Mouse (Mus musculus): ENCODE results near the gene Tmx2. TPM values are rescaled to one million over a fixed set of nuclear protein-coding genes. Genes with fewer than 3 reads are reported as not detected.

The Tmx2 gene
- polyA plus RNA-seq, 1 experiment from 2014 or later, result 231 TPM

- ATAC-seq (peak; percentile 98), DNase-seq (ENCODE audit: low spot score) (peak; percentile 99)
- peaks cover 47% of the 10 kb centered on the region for H3K36me3 ChIP-seq (ENCODE audit: control insufficient read depth, insufficient read depth, low read length)
- no peaks in the 10 kb centered on the region for H3K9me3 ChIP-seq (replicated peaks; ENCODE audit: control insufficient read depth, low read length)
- H3K9ac ChIP-seq (ENCODE audit: low read length), result peak within 1 kb of the TSS; percentile 89
- H3K4me2 ChIP-seq (ENCODE audit: low read length), result peak within 1 kb of the TSS; percentile 72
- under 1% methylated on average over 20 of the region's 20 CpGs for WGBS
- peaks cover 8% of the 10 kb centered on the region; the same call in 1 of the 2 replicates for H3K4me1 ChIP-seq (ENCODE audit: control insufficient read depth, insufficient read depth, low read length)
- no peaks in the 10 kb centered on the region for H3K27me3 ChIP-seq (replicated peaks; ENCODE audit: control insufficient read depth, insufficient read depth, low read length)
- H3K4me3 ChIP-seq (ENCODE audit: low read depth, low read length), result peak within 1 kb of the TSS; percentile 84
- peak within 1 kb of the TSS; percentile 91 for H3K27ac ChIP-seq (ENCODE audit: low read depth, low read length)
These were observed 8.4 kb downstream of the Tmx2 start, which contains the start of gene Selenoh for GRCm38 (mm10) chr2:84670569-84670933. TSS of gene Selenoh (minus strand) at chr2:84670770.

- Histone ChIP-seq H3K4me1 (ENCODE audit: control insufficient read depth, insufficient read depth, low read length) (peaks cover 8% of the 10 kb centered on the region; the same call in 1 of the 2 replicates), H3K36me3 (ENCODE audit: control insufficient read depth, insufficient read depth, low read length) (peaks cover 42% of the 10 kb centered on the region), H3K4me2 (ENCODE audit: low read length) (peak overlapping the region; percentile 72), H3K9me3 (replicated peaks; ENCODE audit: control insufficient read depth, low read length) (no peaks in the 10 kb centered on the region), H3K9ac (ENCODE audit: low read length) (peak overlapping the region; percentile 89), H3K4me3 (ENCODE audit: low read depth, low read length) (peak overlapping the region; percentile 84), H3K27me3 (replicated peaks; ENCODE audit: control insufficient read depth, insufficient read depth, low read length) (no peaks in the 10 kb centered on the region), H3K27ac (ENCODE audit: low read depth, low read length) (peak overlapping the region; percentile 91)
- WGBS, result 1% methylated on average over 39 of the region's 39 CpGs
- ATAC-seq (peak; percentile 76), DNase-seq (ENCODE audit: low spot score) (peak; percentile 28)
These were observed 8.9 kb downstream of the Tmx2 start for GRCm38 (mm10) chr2:84669828-84670568.

- no peak overlapping the region for H3K9ac ChIP-seq (ENCODE audit: low read length)
- no peak for DNase-seq (ENCODE audit: low spot score)
- no peak overlapping the region for H3K27ac ChIP-seq (ENCODE audit: low read depth, low read length)
- peaks cover 8% of the 10 kb centered on the region; the same call in 1 of the 2 replicates for H3K4me1 ChIP-seq (ENCODE audit: control insufficient read depth, insufficient read depth, low read length)
- ATAC-seq, result no peak
- H3K36me3 ChIP-seq (ENCODE audit: control insufficient read depth, insufficient read depth, low read length), result peaks cover 17% of the 10 kb centered on the region
- no peaks in the 10 kb centered on the region for H3K27me3 ChIP-seq (replicated peaks; ENCODE audit: control insufficient read depth, insufficient read depth, low read length)
- 70% methylated on average over 12 of the region's 12 CpGs for WGBS
- H3K9me3 ChIP-seq (replicated peaks; ENCODE audit: control insufficient read depth, low read length), result no peaks in the 10 kb centered on the region
- no peak overlapping the region for H3K4me3 ChIP-seq (ENCODE audit: low read depth, low read length)
- H3K4me2 ChIP-seq (ENCODE audit: low read length), result no peak overlapping the region
These were observed 12.9 kb downstream of the Tmx2 start for GRCm38 (mm10) chr2:84666081-84666480.

- Histone ChIP-seq H3K27me3 (replicated peaks; ENCODE audit: control insufficient read depth, insufficient read depth, low read length) (no peaks in the 10 kb centered on the region), H3K36me3 (ENCODE audit: control insufficient read depth, insufficient read depth, low read length) (peaks cover 4% of the 10 kb centered on the region; the same call in 1 of the 2 replicates), H3K4me3 (ENCODE audit: low read depth, low read length) (no peak overlapping the region), H3K9me3 (replicated peaks; ENCODE audit: control insufficient read depth, low read length) (no peaks in the 10 kb centered on the region), H3K4me2 (ENCODE audit: low read length) (no peak overlapping the region), H3K9ac (ENCODE audit: low read length) (no peak overlapping the region), H3K27ac (ENCODE audit: low read depth, low read length) (no peak overlapping the region), H3K4me1 (ENCODE audit: control insufficient read depth, insufficient read depth, low read length) (no peaks in the 10 kb centered on the region)
- ATAC-seq, result no peak
- WGBS, result 33% methylated on average over 2 of the region's 2 CpGs
- peak; percentile 52 for DNase-seq (ENCODE audit: low spot score)
These were observed 16.1 kb downstream of the Tmx2 start for GRCm38 (mm10) chr2:84662866-84663265.

- H3K27ac ChIP-seq (ENCODE audit: low read depth, low read length), result no peak overlapping the region
- H3K9ac ChIP-seq (ENCODE audit: low read length), result no peak overlapping the region
- ATAC-seq (no peak), DNase-seq (ENCODE audit: low spot score) (no peak)
- H3K9me3 ChIP-seq (replicated peaks; ENCODE audit: control insufficient read depth, low read length), result no peaks in the 10 kb centered on the region
- H3K4me3 ChIP-seq (ENCODE audit: low read depth, low read length), result no peak overlapping the region
- H3K4me2 ChIP-seq (ENCODE audit: low read length), result no peak overlapping the region
- 71% methylated on average over 3 of the region's 3 CpGs for WGBS
- no peaks in the 10 kb centered on the region for H3K27me3 ChIP-seq (replicated peaks; ENCODE audit: control insufficient read depth, insufficient read depth, low read length)
- no peaks in the 10 kb centered on the region for H3K36me3 ChIP-seq (ENCODE audit: control insufficient read depth, insufficient read depth, low read length)
- H3K4me1 ChIP-seq (ENCODE audit: control insufficient read depth, insufficient read depth, low read length), result no peaks in the 10 kb centered on the region
These were observed 18.7 kb downstream of the Tmx2 start for GRCm38 (mm10) chr2:84660253-84660652.

- Histone ChIP-seq H3K9me3 (replicated peaks; ENCODE audit: control insufficient read depth, low read length) (no peaks in the 10 kb centered on the region), H3K27me3 (replicated peaks; ENCODE audit: control insufficient read depth, insufficient read depth, low read length) (no peaks in the 10 kb centered on the region), H3K36me3 (ENCODE audit: control insufficient read depth, insufficient read depth, low read length) (no peaks in the 10 kb centered on the region), H3K4me1 (ENCODE audit: control insufficient read depth, insufficient read depth, low read length) (no peaks in the 10 kb centered on the region), H3K27ac (ENCODE audit: low read depth, low read length) (no peak within 1 kb of the TSS), H3K4me2 (ENCODE audit: low read length) (no peak within 1 kb of the TSS), H3K4me3 (ENCODE audit: low read depth, low read length) (no peak within 1 kb of the TSS), H3K9ac (ENCODE audit: low read length) (no peak within 1 kb of the TSS)
- 94% methylated on average over 32 of the region's 32 CpGs for WGBS
- DNase-seq (ENCODE audit: low spot score) (no peak), ATAC-seq (no peak)
These were observed 20.1 kb downstream of the Tmx2 start, which contains the start of gene Btbd18 for GRCm38 (mm10) chr2:84658806-84659205. TSS of gene Btbd18 (plus strand) at chr2:84659079.

- no peak overlapping the region for H3K27ac ChIP-seq (ENCODE audit: low read depth, low read length)
- no peak overlapping the region for H3K4me3 ChIP-seq (ENCODE audit: low read depth, low read length)
- H3K9ac ChIP-seq (ENCODE audit: low read length), result no peak overlapping the region
- H3K9me3 ChIP-seq (replicated peaks; ENCODE audit: control insufficient read depth, low read length), result no peaks in the 10 kb centered on the region
- 71% methylated on average over 1 of the region's 1 CpGs for WGBS
- ATAC-seq (no peak), DNase-seq (ENCODE audit: low spot score) (no peak)
- no peaks in the 10 kb centered on the region for H3K27me3 ChIP-seq (replicated peaks; ENCODE audit: control insufficient read depth, insufficient read depth, low read length)
- no peak overlapping the region for H3K4me2 ChIP-seq (ENCODE audit: low read length)
- H3K4me1 ChIP-seq (ENCODE audit: control insufficient read depth, insufficient read depth, low read length), result no peaks in the 10 kb centered on the region
- no peaks in the 10 kb centered on the region for H3K36me3 ChIP-seq (ENCODE audit: control insufficient read depth, insufficient read depth, low read length)
These were observed 23.1 kb downstream of the Tmx2 start for GRCm38 (mm10) chr2:84655864-84656263.

- no peaks in the 10 kb centered on the region for H3K36me3 ChIP-seq (ENCODE audit: control insufficient read depth, insufficient read depth, low read length)
- no peak overlapping the region for H3K4me2 ChIP-seq (ENCODE audit: low read length)
- no peaks in the 10 kb centered on the region for H3K4me1 ChIP-seq (ENCODE audit: control insufficient read depth, insufficient read depth, low read length)
- no peak overlapping the region for H3K27ac ChIP-seq (ENCODE audit: low read depth, low read length)
- H3K27me3 ChIP-seq (replicated peaks; ENCODE audit: control insufficient read depth, insufficient read depth, low read length), result no peaks in the 10 kb centered on the region
- DNase-seq (ENCODE audit: low spot score) (no peak), ATAC-seq (no peak)
- no peaks in the 10 kb centered on the region for H3K9me3 ChIP-seq (replicated peaks; ENCODE audit: control insufficient read depth, low read length)
- no peak overlapping the region for H3K9ac ChIP-seq (ENCODE audit: low read length)
- H3K4me3 ChIP-seq (ENCODE audit: low read depth, low read length), result no peak overlapping the region
These were observed 25.6 kb downstream of the Tmx2 start for GRCm38 (mm10) chr2:84653354-84653753.

- Histone ChIP-seq H3K9me3 (replicated peaks; ENCODE audit: control insufficient read depth, low read length) (no peaks in the 10 kb centered on the region), H3K27ac (ENCODE audit: low read depth, low read length) (peak within 1 kb of the TSS; percentile 91), H3K4me1 (ENCODE audit: control insufficient read depth, insufficient read depth, low read length) (peaks cover 2% of the 10 kb centered on the region; the same call in 1 of the 2 replicates), H3K4me2 (ENCODE audit: low read length) (peak within 1 kb of the TSS; percentile 84), H3K27me3 (replicated peaks; ENCODE audit: control insufficient read depth, insufficient read depth, low read length) (no peaks in the 10 kb centered on the region), H3K4me3 (ENCODE audit: low read depth, low read length) (peak within 1 kb of the TSS; percentile 49), H3K9ac (ENCODE audit: low read length) (peak within 1 kb of the TSS; percentile 74), H3K36me3 (ENCODE audit: control insufficient read depth, insufficient read depth, low read length) (no peaks in the 10 kb centered on the region)
- DNase-seq (ENCODE audit: low spot score), result peak; percentile 97
- ATAC-seq, result peak; percentile 99
- WGBS, result under 1% methylated on average over 15 of the region's 15 CpGs
These were observed 28.3 kb downstream of the Tmx2 start, which contains the start of gene Ctnnd1 for GRCm38 (mm10) chr2:84650464-84651195. TSS of gene Ctnnd1 (minus strand) at chr2:84650765.

Data from forebrain, embryonic 14.5 days (tissue).